Mouse (Mus musculus) midbrain, postnatal 0 days (tissue): Measurements from ENCODE around the gene Stip1. TPM values are rescaled to one million over a fixed set of nuclear protein-coding genes. Genes with fewer than 3 reads are reported as not detected.
A peak's percentile ranks its signal among the peaks of the same experiment; 100 is the strongest.
"Not testable (repeated sequence)": the region's sequence is repeated elsewhere in the genome, so short reads cannot be mapped to it uniquely, and the experiment has no call there.

Source experiments
- ATAC-seq: fragments of 200-750 bp; cut with Nextera tagmentation; 2 replicates; pipeline ENCODE4 v1.8.0; 2017; ENCODE audit warnings: moderate number of reproducible peaks, mild to moderate bottlenecking, moderate TSS enrichment, moderate library complexity; ENCODE audit not compliant: low FRiP score
- DNase-seq: peaks from one replicate; pipeline ENCODE4 v3.0.0-alpha.2; 2015; ENCODE audit warnings: low spot score
- H3K27ac ChIP-seq: fragments of 300-500 bp; sonication (generic); 2 replicates; pipeline ENCODE4 v1.5.1; 2014; ENCODE audit warnings: low read depth, mild to moderate bottlenecking, low read length, mixed read lengths
- H3K27me3 ChIP-seq: fragments of 300-500 bp; sonication (generic); 2 replicates; pipeline ENCODE4 v1.6.1; 2014; ENCODE audit warnings: low read length, control low read depth, mixed read lengths; ENCODE audit not compliant: insufficient read depth
- H3K36me3 ChIP-seq: fragments of 300-500 bp; sonication (generic); 2 replicates; pipeline ENCODE4 v1.6.1; 2014; ENCODE audit warnings: low read length, control low read depth, mixed read lengths; ENCODE audit not compliant: insufficient read depth
- H3K4me1 ChIP-seq: fragments of 300-500 bp; sonication (generic); 2 replicates; pipeline ENCODE4 v1.6.1; 2014; ENCODE audit warnings: mild to moderate bottlenecking, control low read depth, antibody characterized with exemption, low read length, mixed read lengths; ENCODE audit not compliant: insufficient read depth
- H3K4me2 ChIP-seq: fragments of 300-500 bp; sonication (generic); 2 replicates; pipeline ENCODE4 v1.6.1; 2014; ENCODE audit warnings: low read depth, mild to moderate bottlenecking, low read length, mixed read lengths; ENCODE audit not compliant: poor library complexity, severe bottlenecking
- H3K4me3 ChIP-seq: fragments of 300-500 bp; sonication (generic); 2 replicates; pipeline ENCODE4 v1.5.1; 2014; ENCODE audit warnings: low read depth, mild to moderate bottlenecking, low read length, moderate library complexity
- H3K9ac ChIP-seq: fragments of 300-500 bp; sonication (generic); replicated peaks from 2 replicates; pipeline ENCODE4 v1.6.1; 2014; ENCODE audit warnings: mild to moderate bottlenecking, low read length, moderate library complexity, mixed read lengths; ENCODE audit not compliant: poor library complexity, severe bottlenecking
- H3K9me3 ChIP-seq: fragments of 300-500 bp; sonication (generic); 2 replicates; pipeline ENCODE4 v1.6.1; 2016; ENCODE audit warnings: low read length, control low read depth
- CTCF ChIP-seq: IDR thresholded peaks from 2 replicates; pipeline ENCODE4 v1.5.1; 2016; ENCODE audit warnings: antibody characterized with exemption, mild to moderate bottlenecking
- WGBS: fragments of 180-500 bp; shearing (Covaris S2); extraction: QIAGEN DNeasy Blood & Tissue Kit; methylation state at CpG from one replicate; pipeline ENCODE4 v1.1.7; 2014; 5-methylcytosine and 5-hydroxymethylcytosine counted together
- polyA plus RNA-seq: library from polyadenylated mRNA; unstranded; fragments of >200 nt; fragmentation: Nextera tagmentation; extraction: Ambion mirVana; gene quantifications from 2 replicates; pipeline ENCODE4 v1.2.1, GENCODE M21; 2015
- total RNA-seq: library from RNA; depleted of rRNA; stranded (reverse); fragments of >200 nt; gene quantifications from 2 replicates; pipeline ENCODE4 v1.2.3, GENCODE M21; 2014

Gene Stip1
- total and polyA plus RNA-seq, 2 experiments from 2014 or later: 97.0 to 142 TPM

DNA sequence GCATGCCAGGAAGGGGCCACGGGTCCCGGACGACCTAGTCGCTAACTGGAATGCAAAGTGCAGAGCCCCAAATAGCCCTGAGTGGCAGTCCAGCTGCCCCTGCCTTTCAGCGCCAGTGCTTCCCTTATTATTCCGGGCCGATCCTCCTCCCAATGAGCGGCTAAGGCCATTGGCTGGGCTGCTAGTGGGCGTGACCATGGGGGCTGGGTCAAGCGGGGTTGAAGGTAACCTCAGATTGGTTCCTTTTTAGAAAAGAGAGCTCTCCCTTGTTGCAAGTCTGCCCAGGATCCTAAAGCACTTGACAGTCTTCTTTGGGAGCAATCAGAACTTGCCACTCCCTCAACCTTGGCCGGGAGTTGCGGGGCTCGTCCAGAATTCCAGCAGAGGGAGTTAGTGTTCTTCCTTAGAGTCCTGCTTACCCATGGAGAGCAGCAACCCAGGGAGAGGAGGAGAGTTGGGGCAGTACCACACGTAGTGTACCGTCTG is 18.0 kb upstream of the Stip1 start:
- 2% methylated on average over 15 of the region's 15 CpGs for WGBS
- H3K9ac ChIP-seq: peak overlapping the region; percentile 13; the same call in 1 of the 2 replicates

GRCm38 (mm10) chr19:7057126-7057721 is 17.5 kb upstream of the Stip1 start:
- Histone ChIP-seq H3K27ac (no peak overlapping the region), H3K9me3 (no peaks in the 10 kb centered on the region), H3K27me3 (no peaks in the 10 kb centered on the region), H3K4me1 (peaks cover 9% of the 10 kb centered on the region; the same call in 1 of the 2 replicates), H3K4me2 (peak overlapping the region; percentile 100), H3K4me3 (peak overlapping the region; percentile 71), H3K9ac (peak overlapping the region; percentile 59), H3K36me3 (no peaks in the 10 kb centered on the region)
- DNase-seq: no peak
- WGBS: 6% methylated on average over 16 of the region's 16 CpGs
- no peak for TF ChIP-seq CTCF
- ATAC-seq: peak; percentile 28; the same call in 1 of the 2 replicates

More for the DNA sequence above, 18.0 kb upstream of the Stip1 start:
- ATAC-seq: peak; percentile 53; the same call in 1 of the 2 replicates
- H3K9me3 ChIP-seq: no peaks in the 10 kb centered on the region
- peak overlapping the region; percentile 71 for H3K4me3 ChIP-seq
- H3K4me1 ChIP-seq: peaks cover 9% of the 10 kb centered on the region; the same call in 1 of the 2 replicates
- peak; percentile 62 for TF ChIP-seq CTCF
- H3K27me3 ChIP-seq: no peaks in the 10 kb centered on the region
- H3K27ac ChIP-seq: no peak overlapping the region
- no peaks in the 10 kb centered on the region for H3K36me3 ChIP-seq
- peak; percentile 76 for DNase-seq
- peak overlapping the region; percentile 100 for H3K4me2 ChIP-seq

DNA sequence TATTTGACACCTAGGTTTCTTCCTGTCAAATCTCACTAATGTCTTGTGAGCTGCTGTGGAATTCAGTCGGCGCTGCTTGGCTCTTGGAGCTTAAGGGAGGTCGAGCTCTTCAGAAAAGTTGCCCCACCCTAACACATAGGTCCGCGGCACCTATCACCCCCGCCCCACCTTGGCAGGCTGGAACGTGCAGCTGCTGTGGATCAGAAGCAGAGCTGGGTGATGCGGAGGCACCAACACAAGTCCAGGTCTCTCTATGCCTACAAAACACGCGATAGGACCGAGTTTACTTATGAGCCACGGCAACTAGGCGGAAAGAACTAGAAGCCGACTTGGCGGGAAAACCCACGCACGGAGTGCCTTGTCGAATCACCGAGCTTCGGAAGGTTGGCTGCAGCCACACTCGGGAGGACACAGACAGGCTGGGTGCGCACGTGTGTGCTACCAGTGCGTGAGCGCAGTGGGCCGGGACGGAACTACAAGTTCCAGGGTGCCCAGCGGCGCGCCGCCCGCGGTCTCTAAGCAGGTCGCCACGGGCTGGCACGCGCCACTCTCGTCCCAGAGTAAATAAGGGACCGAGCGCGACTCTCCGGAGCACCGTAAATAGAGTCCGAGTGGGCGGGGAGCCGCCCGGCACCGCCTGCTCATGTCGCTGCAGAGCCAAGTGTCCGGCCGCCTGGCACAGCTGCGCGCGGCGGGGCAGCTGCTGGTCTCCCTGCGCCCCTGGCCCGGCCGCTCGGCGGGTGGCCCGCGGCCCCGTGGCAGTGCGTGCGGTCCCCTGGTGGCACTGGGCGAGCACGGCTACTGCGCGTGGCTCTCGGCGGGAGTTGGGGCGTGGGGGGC is 16.7 kb upstream of the Stip1 start, which contains the start of gene Macrod1:
Gene Macrod1, plus strand, starts transcription at position 563 of the 840 bp plus-strand sequence.
- H3K36me3 ChIP-seq: no peaks in the 10 kb centered on the region
- H3K9me3 ChIP-seq: no peaks in the 10 kb centered on the region
- peaks cover 9% of the 10 kb centered on the region; the same call in 1 of the 2 replicates for H3K4me1 ChIP-seq
- peak within 1 kb of the TSS; percentile 59 for H3K9ac ChIP-seq
- no peak for TF ChIP-seq CTCF
- no peaks in the 10 kb centered on the region for H3K27me3 ChIP-seq
- peak within 1 kb of the TSS; percentile 100 for H3K4me2 ChIP-seq
- H3K4me3 ChIP-seq: peak within 1 kb of the TSS; percentile 71
- no peak within 1 kb of the TSS for H3K27ac ChIP-seq
- DNase-seq: peak; percentile 74
- under 1% methylated on average over 57 of the region's 72 CpGs for WGBS
- ATAC-seq: peak; percentile 66

GRCm38 (mm10) chr19:7055173-7055572 is 15.4 kb upstream of the Stip1 start:
- H3K9me3 ChIP-seq: no peaks in the 10 kb centered on the region
- ATAC-seq (no peak), DNase-seq (no peak)
- no peaks in the 10 kb centered on the region for H3K27me3 ChIP-seq
- H3K4me3 ChIP-seq: no peak overlapping the region
- no peak overlapping the region for H3K27ac ChIP-seq
- peaks cover 9% of the 10 kb centered on the region; the same call in 1 of the 2 replicates for H3K4me1 ChIP-seq
- H3K9ac ChIP-seq: no peak overlapping the region
- H3K4me2 ChIP-seq: no peak overlapping the region
- H3K36me3 ChIP-seq: no peaks in the 10 kb centered on the region
- TF ChIP-seq CTCF: no peak
- WGBS: 42% methylated on average over 3 of the region's 3 CpGs

DNA sequence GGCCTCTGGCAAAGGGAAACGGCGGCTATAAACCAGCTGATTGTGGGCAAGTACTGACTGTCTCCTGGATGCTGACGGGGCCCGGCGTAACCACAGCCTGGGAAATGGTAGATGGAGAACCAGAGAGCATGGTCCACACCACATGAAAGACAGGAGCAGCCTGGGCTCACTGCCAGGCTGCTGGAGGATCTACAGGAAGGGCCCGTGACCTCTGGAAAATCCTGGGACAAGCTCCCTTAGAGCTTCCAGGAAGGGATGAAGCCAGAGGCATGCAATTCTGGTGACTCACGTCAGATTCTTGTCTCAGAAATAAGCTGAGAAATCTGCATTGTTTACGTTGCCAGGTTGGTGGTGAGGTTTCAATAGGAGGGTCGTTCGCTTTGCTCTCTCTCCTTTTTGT is 15.0 kb upstream of the Stip1 start:
- Histone ChIP-seq H3K4me1 (peaks cover 9% of the 10 kb centered on the region; the same call in 1 of the 2 replicates), H3K4me2 (no peak overlapping the region), H3K36me3 (no peaks in the 10 kb centered on the region), H3K27ac (no peak overlapping the region), H3K9me3 (no peaks in the 10 kb centered on the region), H3K9ac (no peak overlapping the region), H3K4me3 (no peak overlapping the region), H3K27me3 (no peaks in the 10 kb centered on the region)
- ATAC-seq (no peak), DNase-seq (no peak)
- WGBS: 66% methylated on average over 10 of the region's 10 CpGs
- TF ChIP-seq CTCF: no peak

GRCm38 (mm10) chr19:7053382-7053781 is 13.6 kb upstream of the Stip1 start:
- DNase-seq, H3K9me3 ChIP-seq, H3K4me1 ChIP-seq, ATAC-seq, H3K9ac ChIP-seq, H3K27ac ChIP-seq, H3K27me3 ChIP-seq, H3K36me3 ChIP-seq, H3K4me3 ChIP-seq, H3K4me2 ChIP-seq: not testable (repeated sequence)
- 81% methylated on average over 4 of the region's 4 CpGs for WGBS
